Mouse (Mus musculus) spleen, adult 12 weeks (tissue): Measurements from ENCODE around the gene Map6.

Experiments
- DNase-seq: peaks from one replicate; pipeline ENCODE4 v3.0.0; 2022; ENCODE audit warnings: low spot score

The Map6 gene

GRCm38 (mm10) chr7:99314565-99314964 is 47.3 kb downstream of the Map6 start:
- no peak for DNase-seq

GRCm38 (mm10) chr7:99316207-99316606 is 49.0 kb downstream of the Map6 start:
- no peak for DNase-seq

- DNase-seq, result no peak
Measured at GRCm38 (mm10) chr7:99317475-99317874, 50.2 kb downstream of the Map6 start.

DNA sequence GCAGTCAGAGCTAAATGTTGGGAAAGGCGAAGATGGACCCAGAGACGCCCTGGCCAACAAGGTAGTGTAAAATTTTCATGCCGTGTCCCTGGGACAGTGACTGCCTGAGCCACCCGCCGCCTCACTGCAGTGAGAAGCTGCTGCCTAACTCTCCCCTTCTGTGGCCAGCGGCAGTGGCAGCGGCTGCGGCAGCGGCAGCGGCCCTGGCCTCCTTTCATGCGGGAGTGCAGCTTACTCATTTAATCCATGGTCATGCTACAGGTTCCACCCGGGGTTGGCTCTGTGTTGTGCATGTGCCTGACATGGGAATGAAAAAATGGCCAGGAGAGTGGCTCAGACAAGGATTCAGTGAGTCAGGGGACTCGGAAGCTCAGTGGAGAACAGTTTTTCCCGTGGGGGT is 53.3 kb downstream of the Map6 start:
- DNase-seq, result no peak

DNA sequence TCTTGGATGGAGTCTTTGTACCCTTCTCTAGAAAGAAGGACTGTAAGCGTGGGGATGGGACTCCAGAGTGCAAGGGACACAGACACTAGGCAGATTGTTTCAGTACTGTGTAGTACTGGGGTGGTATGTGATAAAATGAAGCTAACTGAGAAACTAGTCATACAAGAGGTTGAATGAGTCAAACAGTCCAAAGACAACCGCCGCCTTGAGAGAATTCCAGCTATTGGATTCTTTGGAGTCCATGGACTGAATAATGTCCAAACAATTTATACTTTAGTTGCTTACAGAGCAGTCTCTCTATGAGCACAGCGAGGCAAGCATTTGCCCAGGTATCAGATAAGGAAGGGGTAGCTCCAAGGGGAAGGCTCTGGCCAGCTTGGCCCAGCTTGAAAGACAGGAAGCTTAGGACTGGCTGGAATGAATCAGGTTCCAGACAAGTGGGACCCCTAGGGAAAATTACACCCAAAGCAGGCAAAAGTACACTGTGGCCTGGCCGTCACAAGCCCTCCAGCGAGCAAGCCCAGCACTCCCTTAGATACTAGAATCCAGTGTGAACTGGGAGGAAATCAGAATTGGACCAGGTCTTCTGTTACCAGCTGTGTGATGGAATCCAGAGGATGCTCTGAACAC is 55.6 kb downstream of the Map6 start:
- no peak for DNase-seq

GRCm38 (mm10) chr7:99323321-99323700 is 56.1 kb downstream of the Map6 start:
- no peak for DNase-seq

- DNase-seq, result no peak
Measured at GRCm38 (mm10) chr7:99324810-99325209, 57.6 kb downstream of the Map6 start.

DNA sequence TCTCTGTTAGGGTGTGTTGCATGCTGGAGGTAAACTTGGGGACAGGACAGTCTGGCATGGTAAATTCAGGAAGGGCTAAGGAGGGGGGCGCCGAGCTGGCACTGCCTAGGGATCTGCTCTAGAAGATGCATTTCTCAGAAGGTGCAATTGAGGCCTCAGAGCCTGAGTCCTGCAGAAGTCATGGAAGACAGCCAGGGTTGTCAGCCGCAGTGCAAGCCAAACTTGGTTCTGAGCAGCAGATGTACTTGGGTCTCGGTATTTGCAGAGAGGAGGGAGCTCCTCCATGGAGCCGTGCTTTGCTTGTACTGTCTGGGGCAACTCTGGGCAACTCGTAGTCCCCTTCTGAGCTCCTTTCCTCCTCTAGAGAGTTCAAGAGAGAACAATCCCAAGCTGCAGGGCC is 58.9 kb downstream of the Map6 start:
- no peak for DNase-seq

- DNase-seq, result no peak
Measured at GRCm38 (mm10) chr7:99328847-99329246, 61.6 kb downstream of the Map6 start.

GRCm38 (mm10) chr7:99330012-99330411 is 62.8 kb downstream of the Map6 start:
- DNase-seq, result no peak

DNA sequence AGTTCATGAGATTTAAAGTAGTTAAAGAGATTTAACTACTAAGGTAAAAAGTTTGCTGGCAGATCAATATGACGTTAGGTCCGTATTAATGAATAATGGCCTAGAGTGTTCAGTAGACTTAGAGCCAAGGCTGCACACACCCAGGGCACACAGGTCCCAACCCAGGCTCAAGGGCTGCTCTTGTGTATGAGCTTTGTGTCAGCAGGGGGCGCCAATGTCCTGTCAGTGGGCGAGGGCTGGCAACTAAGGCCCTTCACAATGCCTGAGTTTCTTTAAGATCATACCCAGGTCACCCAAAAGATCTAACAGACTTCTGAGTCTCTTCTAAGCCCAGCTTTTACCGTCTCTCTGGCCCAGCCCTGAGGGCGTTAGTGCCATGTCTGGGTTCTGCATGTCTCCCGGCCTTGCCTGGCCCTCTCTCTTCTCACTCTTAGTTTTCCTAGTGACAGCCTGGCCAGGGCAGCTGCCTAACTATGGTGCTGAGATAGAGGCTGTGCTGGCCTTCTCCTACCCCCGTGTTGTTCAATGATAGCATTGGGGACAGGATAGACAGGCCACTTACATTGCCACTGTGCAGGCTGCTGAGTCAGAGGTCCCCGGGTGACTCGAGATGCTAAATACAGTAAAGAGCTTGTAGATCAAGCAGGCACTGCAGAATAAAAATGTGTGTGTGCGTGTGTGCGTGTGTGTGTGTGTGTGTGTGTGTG is 65.7 kb downstream of the Map6 start:
- peak; percentile 8 for DNase-seq

GRCm38 (mm10) chr7:99340736-99341135 is 73.5 kb downstream of the Map6 start:
- no peak for DNase-seq

DNA sequence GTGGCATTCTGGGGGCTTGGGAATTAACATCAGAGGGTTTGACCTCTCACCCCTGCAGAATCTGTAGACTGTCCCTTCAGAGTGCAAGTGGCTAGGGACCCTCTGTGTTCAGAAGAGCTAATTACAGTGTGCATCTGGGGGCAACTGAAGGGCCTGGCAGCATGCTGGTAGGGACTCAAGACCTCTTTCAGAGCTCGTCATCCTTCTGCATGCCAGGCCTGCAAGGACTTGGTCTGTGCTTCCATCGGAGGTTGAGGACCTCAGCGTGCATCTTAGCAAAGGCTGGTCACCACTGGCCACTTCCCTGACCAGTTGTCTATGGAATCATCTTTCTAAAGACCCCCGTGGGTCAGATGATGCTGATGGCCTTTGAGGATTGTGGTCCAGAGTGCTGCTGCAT is 76.3 kb downstream of the Map6 start:
- DNase-seq, result no peak

DNA sequence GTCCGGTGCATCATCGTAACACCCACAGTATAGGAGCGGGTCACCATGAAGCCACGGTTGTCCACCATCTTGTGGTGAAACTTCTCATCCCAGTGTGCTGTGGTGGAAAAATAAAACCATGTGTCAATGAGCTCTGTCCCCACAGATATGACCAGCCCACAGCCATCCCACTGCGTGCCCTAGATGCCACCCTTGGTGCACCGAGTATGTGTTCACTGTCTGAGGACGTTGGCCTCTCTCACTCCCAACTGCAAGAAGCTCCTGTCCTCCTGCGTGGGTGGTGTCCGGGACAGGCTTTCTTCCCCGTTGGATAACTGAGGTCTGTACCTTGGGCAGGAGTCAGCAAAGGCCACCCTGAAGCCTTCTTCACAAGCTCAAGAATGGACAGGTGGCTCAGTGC is 80.0 kb downstream of the Map6 start:
- no peak for DNase-seq

- no peak for DNase-seq
Measured at GRCm38 (mm10) chr7:99348883-99349282, 81.6 kb downstream of the Map6 start.

DNA sequence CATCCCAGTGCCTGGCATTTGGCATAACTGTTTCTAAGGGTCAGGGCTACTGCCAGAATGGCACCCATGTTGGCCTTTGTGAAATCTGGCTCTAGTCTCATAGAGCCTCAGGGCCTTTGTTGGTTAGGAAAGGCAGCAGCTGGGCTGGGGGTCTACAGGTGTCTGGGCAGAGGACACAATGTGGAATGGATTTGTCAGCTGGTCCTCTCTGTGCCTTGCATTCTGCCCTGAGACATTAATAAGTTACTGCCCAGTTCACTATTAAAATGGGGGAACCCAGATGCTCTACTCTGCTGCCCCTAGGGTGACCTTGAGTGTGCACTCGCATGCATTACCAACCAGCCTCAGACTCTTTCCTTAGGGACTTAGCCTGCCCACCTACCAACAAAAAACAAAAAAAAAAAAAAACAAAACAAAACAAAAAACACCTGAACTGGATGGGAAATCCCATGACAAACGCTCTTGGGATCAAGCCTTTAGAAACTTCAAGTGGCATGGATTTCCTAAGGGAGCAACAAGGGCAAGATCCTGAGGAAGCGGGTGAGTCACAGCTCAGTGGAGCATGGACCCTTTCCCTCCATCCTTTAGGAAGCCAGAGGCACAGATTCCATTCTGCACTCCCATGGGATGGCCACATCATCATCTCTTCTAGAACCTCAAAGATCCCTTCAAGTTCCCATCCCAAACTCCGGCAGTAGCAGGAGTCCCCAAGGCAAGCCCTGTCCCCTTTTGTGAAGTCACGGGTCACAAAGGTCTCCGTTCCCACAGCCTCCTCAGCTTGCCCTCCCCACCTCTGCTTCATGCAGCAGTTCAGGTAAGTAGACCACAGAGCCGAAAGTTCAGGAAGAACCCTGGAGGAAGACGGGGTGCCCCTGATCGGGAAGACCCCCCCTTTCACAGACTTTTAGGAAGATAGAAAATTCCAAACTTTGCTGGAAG is 82.8 kb downstream of the Map6 start:
- no peak for DNase-seq

GRCm38 (mm10) chr7:99351104-99351801 is 84.0 kb downstream of the Map6 start:
- no peak for DNase-seq

- DNase-seq, result no peak
Measured at GRCm38 (mm10) chr7:99351802-99352517, 84.7 kb downstream of the Map6 start.

DNA sequence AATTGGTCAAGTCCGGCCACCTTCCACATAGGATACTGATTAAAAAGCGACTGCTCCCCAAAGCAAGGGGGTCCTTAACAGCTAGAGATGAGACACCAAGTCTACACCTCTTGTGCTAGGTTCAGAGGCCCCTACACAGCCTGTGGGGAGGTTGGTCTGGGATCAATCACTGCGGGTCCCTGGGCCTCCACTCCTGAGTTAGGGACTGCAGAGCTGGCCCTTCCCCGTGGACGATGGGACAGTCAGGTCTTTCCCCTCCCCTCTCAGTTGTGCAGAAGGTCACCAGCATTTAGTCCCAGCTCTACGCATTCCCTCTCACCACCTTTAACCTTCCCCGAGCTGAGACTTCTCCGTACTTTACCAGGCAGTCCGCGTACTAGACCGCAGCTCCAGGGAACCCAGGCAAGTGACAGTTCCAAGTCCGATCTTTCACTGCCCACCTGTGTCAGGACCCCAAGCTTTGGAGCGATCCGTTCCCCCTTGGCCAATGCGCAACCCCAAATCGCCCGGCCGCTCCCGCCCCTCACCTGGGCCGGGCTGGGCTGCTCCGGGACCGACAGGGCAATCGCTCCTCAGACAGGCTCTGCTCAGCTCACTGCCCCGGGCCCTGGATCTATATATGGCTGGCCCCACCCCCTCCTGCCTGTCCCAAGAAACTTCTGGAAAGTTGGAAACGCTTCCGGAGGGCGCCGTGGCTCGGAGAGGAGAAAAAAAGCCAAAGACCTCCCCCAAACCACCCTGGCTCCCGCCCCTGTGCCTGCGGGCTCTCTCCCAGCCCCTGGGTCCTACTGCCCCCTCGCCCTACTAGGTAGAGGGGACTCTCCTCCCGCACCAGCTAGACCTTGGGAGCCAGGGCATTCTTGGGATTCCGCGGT is 85.5 kb downstream of the Map6 start, which contains the start of gene Serpinh1:
Serpinh1 (minus strand) TSS at position 714 of the 875 bp plus-strand sequence.
- no peak for DNase-seq

GRCm38 (mm10) chr7:99355731-99356131 is 88.5 kb downstream of the Map6 start:
- no peak for DNase-seq
